ENCODE assay signal across 8 mouse cellular contexts in genomic region chrX:75733651-75734050, GRCm38 (mm10).
DNase-seq lines count a peak whose midpoint lies in the region; ATAC-seq and TF ChIP-seq lines count a peak whose summit lies in the region.
"Not testable (repeated sequence)": the region's sequence is repeated elsewhere in the genome, so short reads cannot be mapped to it uniquely, and the experiment has no call there.

No protein-coding gene starts in this region.

- not testable (repeated sequence) for H3K9ac ChIP-seq in hindbrain, embryonic 14.5 days

- H3K9me3 ChIP-seq in hindbrain, embryonic 14.5 days (ENCODE audit: control insufficient read depth, low read length): not testable (repeated sequence)

- peak overlapping the region; percentile 88 for H3K27ac ChIP-seq in gastrocnemius, adult 2 months
- not testable (repeated sequence) for H3K27ac ChIP-seq in hindbrain, embryonic 14.5 days

- intact Hi-C loops in gastrocnemius, adult 2 months (cut with DNase I): not testable (repeated sequence)

- H3K4me2 ChIP-seq in hindbrain, embryonic 14.5 days (replicated peaks): not testable (repeated sequence)

- H3K4me1 ChIP-seq in hindbrain, embryonic 14.5 days (replicated peaks; ENCODE audit: control insufficient read depth, insufficient read depth, low read length): not testable (repeated sequence)

- DNase-seq in ZHBTc4 (ENCODE audit: low read depth, low spot score): peak; percentile 79
- DNase-seq in embryo, embryonic 10.5 days (ENCODE audit: low spot score): peak; percentile 21
- DNase-seq in gastrocnemius, adult 2 months: not testable (repeated sequence)
- DNase-seq in hindbrain, embryonic 14.5 days (ENCODE audit: low spot score): peak; percentile 54
- DNase-seq in layer of hippocampus, postnatal 25 days (ENCODE audit: extremely low spot score in 1 of 2, low spot score in 1 of 2): peak; percentile 79 to 84
- DNase-seq in lung, postnatal 36 days: peak; percentile 91
- peak; percentile 80 for DNase-seq in ovary, postnatal 14 days (ENCODE audit: low spot score)
- peak; percentile 5 for DNase-seq in yolk sac, embryonic 10.5 days (ENCODE audit: low spot score)

- H3K36me3 ChIP-seq in hindbrain, embryonic 14.5 days (replicated peaks; ENCODE audit: control insufficient read depth, insufficient read depth): not testable (repeated sequence)

- not testable (repeated sequence) for H3K27me3 ChIP-seq in hindbrain, embryonic 14.5 days (ENCODE audit: control insufficient read depth, insufficient read depth, low read length)

- peak; percentile 58 for TF ChIP-seq CTCF in gastrocnemius, adult 2 months (IDR thresholded peaks at IDR 0.05)

- H3K4me3 ChIP-seq in gastrocnemius, adult 2 months: peak overlapping the region; percentile 68
- H3K4me3 ChIP-seq in hindbrain, embryonic 14.5 days (replicated peaks; ENCODE audit: low read length): not testable (repeated sequence)

- 74% methylated on average over 11 of the region's 11 CpGs for WGBS in hindbrain, embryonic 14.5 days

- not testable (repeated sequence) for ATAC-seq in hindbrain, embryonic 14.5 days (ENCODE audit: low FRiP score)
